Mouse (Mus musculus) liver, embryonic 13.5 days (tissue): ENCODE results near the gene Rusc2. TPM values are rescaled to one million over a fixed set of nuclear protein-coding genes. Genes with fewer than 3 reads are reported as not detected.

ENCODE experiments used
- ATAC-seq: fragments of 200-750 bp; cut with Nextera tagmentation; 2 replicates; pipeline ENCODE4 v1.8.0; 2017; ENCODE audit warnings: low read depth, mild to moderate bottlenecking, moderate number of reproducible peaks, moderate library complexity
- DNase-seq: peaks from one replicate; pipeline ENCODE4 v3.0.0; 2022
- H3K27ac ChIP-seq: fragments of 300-500 bp; sonication (generic); 2 replicates; pipeline ENCODE4 v1.5.1; 2015; ENCODE audit warnings: moderate library complexity, mild to moderate bottlenecking, inconsistent platforms
- H3K27me3 ChIP-seq: fragments of 300-500 bp; sonication (generic); 2 replicates; pipeline ENCODE4 v1.6.1; 2015; ENCODE audit warnings: mild to moderate bottlenecking, inconsistent platforms
- H3K36me3 ChIP-seq: fragments of 300-500 bp; sonication (generic); 2 replicates; pipeline ENCODE4 v1.6.1; 2015; ENCODE audit warnings: mild to moderate bottlenecking, inconsistent platforms
- H3K4me1 ChIP-seq: fragments of 300-500 bp; sonication (generic); replicated peaks from 2 replicates; pipeline ENCODE4 v1.6.1; 2015; ENCODE audit warnings: inconsistent platforms
- H3K4me2 ChIP-seq: fragments of 300-500 bp; sonication (generic); 2 replicates; pipeline ENCODE4 v1.6.1; 2015; ENCODE audit warnings: inconsistent platforms, mild to moderate bottlenecking, moderate library complexity
- H3K4me3 ChIP-seq: fragments of 300-500 bp; sonication (generic); replicated peaks from 2 replicates; pipeline ENCODE4 v1.5.1; 2015; ENCODE audit warnings: mild to moderate bottlenecking, inconsistent platforms
- H3K9ac ChIP-seq: fragments of 300-500 bp; sonication (generic); 2 replicates; pipeline ENCODE4 v1.6.1; 2015; ENCODE audit warnings: mild to moderate bottlenecking, inconsistent platforms
- H3K9me3 ChIP-seq: fragments of 300-500 bp; sonication (generic); replicated peaks from 2 replicates; pipeline ENCODE4 v1.6.1; 2016; ENCODE audit warnings: inconsistent platforms
- WGBS: fragments of 180-500 bp; shearing (Covaris S2); methylation state at CpG from one replicate; pipeline ENCODE4 v1.1.7; 2015; ENCODE audit not compliant: insufficient replicate concordance; 5-methylcytosine and 5-hydroxymethylcytosine counted together
- polyA plus RNA-seq: library from polyadenylated mRNA; unstranded; fragments of >200 nt; fragmentation: Nextera tagmentation; extraction: Ambion mirVana; gene quantifications from 2 replicates; pipeline ENCODE4 v1.2.1, GENCODE M21; 2015

Gene Rusc2
- polyA plus RNA-seq, 1 experiment from 2014 or later = 0.82 TPM

- Histone ChIP-seq H3K4me2 (no peak overlapping the region), H3K4me1 (peaks cover 16% of the 10 kb centered on the region), H3K27ac (no peak overlapping the region), H3K9me3 (no peaks in the 10 kb centered on the region), H3K27me3 (peaks cover 79% of the 10 kb centered on the region), H3K4me3 (no peak overlapping the region), H3K36me3 (0 out of 2 replicates have a peak, but pooled peaks cover 4% of the 10 kb centered on the region), H3K9ac (no peak overlapping the region)
- ATAC-seq (no peak), DNase-seq (no peak)
- 13% methylated on average over 23 of the region's 23 CpGs for WGBS
Observed at GRCm38 (mm10) chr4:43427501-43428179, 45.9 kb downstream of the Rusc2 start.

GRCm38 (mm10) chr4:43428180-43428861 is 46.5 kb downstream of the Rusc2 start:
- Histone ChIP-seq H3K4me2 (no peak overlapping the region), H3K27me3 (peaks cover 74% of the 10 kb centered on the region), H3K27ac (no peak overlapping the region), H3K9ac (no peak overlapping the region), H3K4me3 (no peak overlapping the region), H3K4me1 (peaks cover 16% of the 10 kb centered on the region), H3K36me3 (no peaks in the 10 kb centered on the region), H3K9me3 (no peaks in the 10 kb centered on the region)
- WGBS = 24% methylated on average over 16 of the region's 16 CpGs
- no peak for DNase-seq
- ATAC-seq = 0 out of 2 replicates have a peak, but pooled peaks have one; percentile 17

- H3K4me1 ChIP-seq = peaks cover 16% of the 10 kb centered on the region
- H3K36me3 ChIP-seq = no peaks in the 10 kb centered on the region
- H3K27ac ChIP-seq = no peak within 1 kb of the TSS
- DNase-seq (no peak), ATAC-seq (no peak)
- 0 out of 2 replicates have a peak within 1 kb of the TSS, but pooled peaks have one; percentile 19 for H3K4me2 ChIP-seq
- H3K9ac ChIP-seq = no peak within 1 kb of the TSS
- H3K4me3 ChIP-seq = no peak within 1 kb of the TSS
- 18% methylated on average over 10 of the region's 10 CpGs for WGBS
- H3K9me3 ChIP-seq = no peaks in the 10 kb centered on the region
- H3K27me3 ChIP-seq = peaks cover 69% of the 10 kb centered on the region
Observed at GRCm38 (mm10) chr4:43428946-43429345, 47.2 kb downstream of the Rusc2 start, which contains the start of gene Fam166b. Fam166b (minus strand) TSS chr4:43429134.

- no peaks in the 10 kb centered on the region for H3K36me3 ChIP-seq
- H3K4me2 ChIP-seq = no peak overlapping the region
- 0 out of 2 replicates have a peak, but pooled peaks cover 6% of the 10 kb centered on the region for H3K4me1 ChIP-seq
- WGBS = 5% methylated on average over 4 of the region's 4 CpGs
- peak; percentile 57 for DNase-seq
- H3K9ac ChIP-seq = no peak overlapping the region
- H3K27ac ChIP-seq = no peak overlapping the region
- H3K9me3 ChIP-seq = no peaks in the 10 kb centered on the region
- peaks cover 41% of the 10 kb centered on the region for H3K27me3 ChIP-seq
- H3K4me3 ChIP-seq = no peak overlapping the region
- ATAC-seq = no peak
Observed at GRCm38 (mm10) chr4:43431690-43432089, 49.9 kb downstream of the Rusc2 start.

- Histone ChIP-seq H3K9me3 (no peaks in the 10 kb centered on the region), H3K9ac (no peak overlapping the region), H3K27ac (no peak overlapping the region), H3K4me1 (0 out of 2 replicates have a peak, but pooled peaks cover 3% of the 10 kb centered on the region), H3K4me3 (no peak overlapping the region), H3K27me3 (peaks cover 30% of the 10 kb centered on the region), H3K36me3 (no peaks in the 10 kb centered on the region), H3K4me2 (no peak overlapping the region)
- DNase-seq (no peak), ATAC-seq (no peak)
- 81% methylated on average over 1 of the region's 1 CpGs for WGBS
Observed at GRCm38 (mm10) chr4:43432832-43433231, 51.1 kb downstream of the Rusc2 start.

GRCm38 (mm10) chr4:43441639-43442038 is 59.9 kb downstream of the Rusc2 start, which contains the start of gene Tesk1:
Tesk1 (plus strand) TSS chr4:43441939.
- peaks cover 10% of the 10 kb centered on the region for H3K36me3 ChIP-seq
- ATAC-seq = no peak
- H3K4me1 ChIP-seq = peaks cover 19% of the 10 kb centered on the region
- no peak for DNase-seq
- peak within 1 kb of the TSS; percentile 79 for H3K9ac ChIP-seq
- H3K9me3 ChIP-seq = no peaks in the 10 kb centered on the region
- peak within 1 kb of the TSS; percentile 67 for H3K27ac ChIP-seq
- peaks cover 28% of the 10 kb centered on the region for H3K27me3 ChIP-seq
- H3K4me2 ChIP-seq = peak within 1 kb of the TSS; percentile 98
- WGBS = 22% methylated on average over 4 of the region's 4 CpGs
- H3K4me3 ChIP-seq = peak within 1 kb of the TSS; percentile 74

GRCm38 (mm10) chr4:43442044-43442443 is 60.3 kb downstream of the Rusc2 start:
- ATAC-seq (peak; percentile 90), DNase-seq (peak; percentile 96)
- Histone ChIP-seq H3K4me3 (peak overlapping the region; percentile 74), H3K9ac (peak overlapping the region; percentile 79), H3K4me2 (peak overlapping the region; percentile 98), H3K27me3 (peaks cover 28% of the 10 kb centered on the region), H3K9me3 (no peaks in the 10 kb centered on the region), H3K36me3 (peaks cover 14% of the 10 kb centered on the region), H3K4me1 (peaks cover 19% of the 10 kb centered on the region), H3K27ac (peak overlapping the region; percentile 67)
- WGBS = under 1% methylated on average over 33 of the region's 33 CpGs

- peaks cover 20% of the 10 kb centered on the region for H3K36me3 ChIP-seq
- DNase-seq = peak; percentile 65
- H3K9ac ChIP-seq = peak overlapping the region; percentile 79
- H3K4me2 ChIP-seq = peak overlapping the region; percentile 98
- peaks cover 28% of the 10 kb centered on the region for H3K27me3 ChIP-seq
- peaks cover 19% of the 10 kb centered on the region for H3K4me1 ChIP-seq
- WGBS = under 1% methylated on average over 87 of the region's 88 CpGs
- H3K27ac ChIP-seq = peak overlapping the region; percentile 67
- no peaks in the 10 kb centered on the region for H3K9me3 ChIP-seq
- peak overlapping the region; percentile 74 for H3K4me3 ChIP-seq
- peak; percentile 63 for ATAC-seq
Observed at GRCm38 (mm10) chr4:43442456-43443361, 60.9 kb downstream of the Rusc2 start.

- H3K36me3 ChIP-seq = peaks cover 20% of the 10 kb centered on the region
- H3K4me1 ChIP-seq = peaks cover 19% of the 10 kb centered on the region
- H3K9ac ChIP-seq = peak overlapping the region; percentile 79
- H3K9me3 ChIP-seq = no peaks in the 10 kb centered on the region
- no peak for DNase-seq
- H3K4me3 ChIP-seq = peak overlapping the region; percentile 74
- no peak overlapping the region for H3K27ac ChIP-seq
- H3K4me2 ChIP-seq = peak overlapping the region; percentile 98
- 4% methylated on average over 28 of the region's 28 CpGs for WGBS
- no peak; the same call in 1 of the 2 replicates for ATAC-seq
- peaks cover 28% of the 10 kb centered on the region for H3K27me3 ChIP-seq
Observed at GRCm38 (mm10) chr4:43443511-43443910, 61.7 kb downstream of the Rusc2 start.

- Histone ChIP-seq H3K27ac (no peak overlapping the region), H3K4me3 (no peak overlapping the region), H3K4me2 (no peak overlapping the region), H3K9ac (no peak overlapping the region), H3K4me1 (peaks cover 18% of the 10 kb centered on the region), H3K27me3 (peaks cover 39% of the 10 kb centered on the region), H3K36me3 (peaks cover 20% of the 10 kb centered on the region), H3K9me3 (no peaks in the 10 kb centered on the region)
- ATAC-seq = no peak
- 84% methylated on average over 13 of the region's 13 CpGs for WGBS
- DNase-seq = no peak
Observed at GRCm38 (mm10) chr4:43447251-43447650, 65.5 kb downstream of the Rusc2 start.

- 67% methylated on average over 3 of the region's 3 CpGs for WGBS
- Histone ChIP-seq H3K27me3 (peaks cover 43% of the 10 kb centered on the region), H3K4me3 (no peak overlapping the region), H3K9me3 (no peaks in the 10 kb centered on the region), H3K27ac (no peak overlapping the region), H3K4me2 (no peak overlapping the region), H3K36me3 (peaks cover 20% of the 10 kb centered on the region), H3K9ac (no peak overlapping the region), H3K4me1 (peaks cover 5% of the 10 kb centered on the region)
- ATAC-seq (no peak), DNase-seq (no peak)
Observed at GRCm38 (mm10) chr4:43448554-43448953, 66.8 kb downstream of the Rusc2 start.
